Mouse (Mus musculus) small intestine, adult 2 months (tissue): ENCODE results near the gene Spata2.

ENCODE experiments used
- CTCF ChIP-seq: fragments of 200-500 bp; IDR thresholded peaks from 2 replicates; pipeline ENCODE4 v1.5.1; 2012; ENCODE audit warnings: low read depth, mild to moderate bottlenecking, control low read depth, inconsistent platforms, low read length, moderate library complexity, mixed read lengths; ENCODE audit not compliant: insufficient replicate concordance, insufficient read length; ENCODE audit errors: extremely low read depth
- POLR2A ChIP-seq: fragments of 200-500 bp; IDR thresholded peaks from 2 replicates; pipeline ENCODE4 v1.6.1; 2012; ENCODE audit warnings: low read depth, mild to moderate bottlenecking, control low read depth, inconsistent platforms, low read length, moderate library complexity

DNA sequence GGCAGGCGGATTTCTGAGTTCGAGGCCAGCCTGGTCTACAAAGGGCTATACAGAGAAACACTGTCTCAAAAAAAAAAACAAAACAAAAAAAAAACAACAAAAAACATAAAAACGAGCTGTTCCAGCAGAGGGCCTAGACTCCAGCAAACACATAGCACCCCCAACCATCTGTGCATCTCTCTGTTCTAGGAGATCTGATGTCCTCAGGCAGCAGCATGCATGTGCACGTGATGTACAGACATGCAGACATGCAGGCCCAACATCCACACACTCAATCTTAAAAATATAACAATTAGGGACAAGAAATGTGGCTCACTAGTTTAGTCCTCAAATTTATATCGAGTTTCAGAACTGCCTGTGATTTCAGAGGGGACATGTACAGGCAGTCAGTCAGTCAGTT lies 56.3 kb downstream of the Spata2 start:
- TF ChIP-seq CTCF (no peak), POLR2A (no peak)
